Mouse (Mus musculus) left cerebral cortex, postnatal 4 days (tissue): ENCODE results near the gene Camta1. TPM values are rescaled to one million over a fixed set of nuclear protein-coding genes. Genes with fewer than 3 reads are reported as not detected.

Experiments
- DNase-seq: peaks from one replicate; pipeline ENCODE4 v3.0.0-alpha.2; 2022
- intact Hi-C: fragments of 180-260 bp; cut with DNase I; formaldehyde crosslinking; loops from one replicate; pipeline ENCODE4 v1.15.1; 2025
- total RNA-seq, 2 experiments: library from RNA; stranded (reverse); gene quantifications; 2 replicates each; pipeline ENCODE4 v1.2.3; 2021

Camta1 gene
- total RNA-seq, 2 experiments from 2014 or later: 198 to 204 TPM

DNA sequence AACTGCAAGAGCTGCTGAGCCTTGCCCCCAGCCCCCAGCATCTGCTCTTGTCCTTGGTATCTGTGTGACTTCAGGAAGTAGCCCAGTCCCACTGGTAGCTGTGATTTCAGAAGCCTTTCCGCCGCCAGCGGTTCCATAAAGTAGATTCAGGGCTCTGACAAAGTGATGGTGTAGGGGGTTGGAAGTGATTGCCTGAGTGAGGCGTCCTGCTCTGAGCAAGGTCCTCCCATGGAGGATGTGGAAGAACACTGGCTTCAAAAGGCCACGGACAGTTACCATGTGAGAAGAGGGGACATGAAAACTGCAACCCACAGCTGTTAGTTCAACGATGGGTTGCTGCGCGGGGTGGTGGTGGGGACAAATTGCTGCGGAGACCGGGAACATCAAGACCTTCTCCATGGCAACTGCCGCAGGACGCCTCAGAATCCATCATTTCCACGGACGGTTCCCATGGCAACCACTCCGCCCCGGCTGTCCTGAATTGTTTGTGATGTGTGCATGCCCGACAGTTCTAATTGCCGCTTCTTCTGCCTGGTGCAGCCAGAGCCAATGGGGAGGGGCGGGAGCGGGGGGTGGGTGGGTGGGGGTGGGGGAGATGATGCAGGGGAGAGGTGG, 721.2 kb downstream of the Camta1 start:
- DNase-seq: peak; percentile 93
- intact Hi-C loops: loop anchor here (5.0 kb wide), 2 partner anchors 68 to 173 kb away; no protein-coding TSS in a partner anchor

DNA sequence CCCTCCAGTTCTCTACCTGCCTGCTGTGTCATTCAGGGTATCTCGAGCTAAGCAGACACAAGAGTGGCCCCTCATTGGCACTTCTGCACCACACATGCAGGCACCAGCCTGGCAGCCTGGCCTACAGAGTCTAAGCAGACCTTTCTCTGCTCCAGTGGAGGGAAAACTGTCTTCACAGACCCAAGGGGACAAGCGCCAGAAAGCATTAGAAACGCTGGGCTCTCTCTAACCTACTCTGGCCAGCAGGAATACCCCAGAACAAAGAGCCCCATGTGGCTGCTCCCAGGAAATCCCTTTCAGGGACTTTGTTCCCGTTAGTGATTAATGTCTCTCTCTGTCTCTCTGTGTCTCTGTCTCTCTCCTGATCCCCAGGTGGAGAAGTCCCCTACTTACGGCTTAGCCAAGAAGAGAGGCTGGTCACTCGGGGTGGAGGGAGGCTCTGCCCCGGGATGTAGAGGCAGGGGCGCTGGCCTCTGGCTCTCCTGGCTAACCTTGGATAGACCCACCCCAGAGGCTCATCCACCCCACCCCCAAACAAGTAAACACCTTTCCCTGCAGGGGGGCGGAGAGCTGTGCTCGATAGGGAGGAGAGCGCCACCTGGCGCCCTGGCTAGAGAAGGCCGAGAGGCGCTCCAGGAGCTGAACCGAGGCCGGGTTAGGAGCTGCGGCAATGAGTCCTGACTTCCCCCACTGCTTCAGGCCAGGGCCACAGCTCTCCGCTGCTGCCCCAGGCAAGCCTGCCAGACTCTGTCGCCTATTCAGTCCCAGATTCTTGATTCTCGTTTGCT, 722.4 kb downstream of the Camta1 start:
- intact Hi-C loops: loop anchor here (5.0 kb wide), 1 partner anchor 52 kb away; the partner anchor contains the start of gene Gm13090
- DNase-seq: peak; percentile 95

DNA sequence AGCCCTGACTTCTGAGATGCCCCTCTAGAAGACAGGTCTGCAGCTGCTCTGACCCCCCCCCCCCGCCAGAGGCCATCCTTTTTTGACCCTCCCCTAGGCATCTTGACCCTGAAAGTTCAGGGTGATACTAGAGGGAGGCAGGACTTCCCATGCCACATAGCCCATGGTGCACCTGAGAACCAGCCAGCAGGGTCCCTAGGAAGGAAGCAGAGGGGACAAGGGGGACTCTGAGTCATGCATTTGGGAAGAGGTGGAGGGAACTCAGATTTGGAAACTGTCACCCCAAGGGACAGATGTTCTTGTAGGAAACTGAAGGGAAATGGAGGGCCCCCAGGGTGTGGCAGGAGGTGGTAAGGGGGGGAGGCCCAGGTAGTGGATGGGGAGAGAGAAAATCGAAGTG, 723.1 kb downstream of the Camta1 start:
- intact Hi-C loops: loop anchor here (5.0 kb wide), 1 partner anchor 51 kb away; the partner anchor contains the start of gene Gm13090

DNA sequence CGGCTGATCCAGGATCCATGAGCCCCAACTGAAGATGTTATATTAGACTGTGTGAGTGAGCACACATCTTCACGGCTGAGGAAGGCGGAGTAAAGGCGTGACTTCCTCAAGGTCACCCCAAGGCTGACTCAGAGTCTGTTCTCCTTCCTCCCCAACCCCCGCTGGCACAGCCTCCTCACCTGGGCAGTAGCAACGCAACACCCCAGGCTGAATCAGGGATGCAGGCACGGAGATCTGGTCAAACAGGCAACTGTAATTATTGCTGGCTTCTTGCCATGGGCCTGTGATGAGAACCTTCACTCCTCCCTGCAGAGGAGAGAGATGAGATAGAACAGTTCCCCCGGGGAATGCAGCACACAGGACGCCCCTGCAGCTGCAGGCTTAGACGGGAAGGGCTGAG, 723.5 kb downstream of the Camta1 start:
- intact Hi-C loops: loop anchor here (5.0 kb wide), 1 partner anchor 51 kb away; the partner anchor contains the start of gene Gm13090
- no peak for DNase-seq

More for the DNA sequence above, 723.1 kb downstream of the Camta1 start:
- DNase-seq: no peak

DNA sequence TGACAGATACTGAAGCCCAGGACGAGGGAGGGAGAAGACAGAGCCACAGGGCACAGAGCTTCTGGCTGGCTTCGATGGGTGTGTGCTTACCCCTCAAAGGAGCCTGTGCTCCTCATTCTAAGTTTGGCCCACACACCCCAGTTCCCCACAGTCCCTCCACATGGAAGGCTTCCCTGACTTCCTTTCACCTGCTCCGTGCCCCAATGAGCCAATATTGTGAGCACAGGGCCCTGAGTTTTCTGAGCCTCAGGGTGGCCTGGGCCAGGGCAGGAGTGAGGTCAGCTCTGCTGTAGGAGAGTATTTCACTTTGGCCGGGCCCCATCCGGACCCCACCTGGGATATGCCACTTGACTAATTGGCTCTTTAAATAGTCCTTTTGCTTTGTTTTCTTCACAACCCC, 724.0 kb downstream of the Camta1 start:
- intact Hi-C loops: loop anchor here (5.0 kb wide), 1 partner anchor 50 kb away; the partner anchor contains the start of gene Gm13090
- DNase-seq: no peak

DNA sequence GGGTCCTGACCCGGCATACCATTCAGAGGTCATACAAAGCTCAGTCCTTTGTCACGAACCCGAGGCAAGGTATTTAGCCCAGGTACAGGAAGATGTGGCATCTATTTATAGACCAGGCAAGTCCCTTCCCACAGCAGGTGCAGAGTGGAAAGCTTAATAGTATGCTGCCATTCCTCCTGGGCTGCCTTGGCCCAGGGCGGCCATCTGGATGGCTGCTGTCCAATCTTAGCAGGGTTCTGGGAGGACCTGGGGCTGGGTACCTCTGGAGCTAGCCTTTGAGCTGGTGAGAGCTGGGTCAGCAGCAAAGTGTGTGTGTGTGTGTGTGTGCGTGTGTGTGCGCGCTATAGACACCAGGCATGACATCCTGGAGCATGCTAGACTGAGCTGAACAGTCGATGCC, 726.2 kb downstream of the Camta1 start:
- intact Hi-C loops: loop anchor here (5.0 kb wide), 1 partner anchor 48 kb away; the partner anchor contains the start of gene Gm13090
- no peak for DNase-seq

DNA sequence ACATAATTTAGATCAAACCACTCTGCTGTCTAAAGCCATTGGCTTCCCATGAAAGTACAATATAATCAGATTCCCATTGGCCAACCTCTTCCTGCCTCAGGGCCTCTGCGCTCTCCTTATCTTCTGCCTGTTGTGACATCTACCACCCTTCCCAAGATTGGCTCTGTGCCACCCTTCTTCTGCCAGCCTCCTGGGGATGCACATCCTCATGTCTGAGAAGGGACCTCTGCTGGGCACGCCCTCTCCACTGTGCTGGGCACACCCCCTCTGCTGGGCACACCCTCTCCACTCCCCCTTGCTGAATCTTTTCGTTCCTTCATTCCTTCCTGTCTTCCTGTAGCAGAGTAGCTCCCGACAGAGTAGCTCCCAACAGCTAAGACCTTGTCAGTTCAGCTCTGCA, 727.9 kb downstream of the Camta1 start:
- no peak for DNase-seq
- intact Hi-C loops: no loop called here

DNA sequence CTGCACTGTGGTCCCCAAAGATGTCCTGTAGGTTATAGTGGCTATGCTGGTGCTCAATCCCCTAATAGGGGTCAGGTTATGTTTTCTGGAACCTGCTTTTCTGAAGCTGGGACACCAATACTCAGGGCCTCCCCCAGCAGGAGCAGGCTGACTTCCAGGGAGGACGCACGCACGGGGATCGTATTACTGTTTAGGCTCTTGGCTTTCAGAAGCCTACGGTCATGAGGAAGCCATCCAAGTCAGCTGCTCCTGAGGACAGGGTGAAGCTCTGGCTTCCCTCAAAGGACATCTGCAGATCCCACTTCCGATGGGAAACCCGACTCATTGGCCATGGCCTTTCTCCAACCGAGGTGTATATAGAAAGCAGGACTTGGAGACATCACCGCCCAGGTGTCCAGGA, 729.2 kb downstream of the Camta1 start:
- intact Hi-C loops: no loop called here
- no peak for DNase-seq

DNA sequence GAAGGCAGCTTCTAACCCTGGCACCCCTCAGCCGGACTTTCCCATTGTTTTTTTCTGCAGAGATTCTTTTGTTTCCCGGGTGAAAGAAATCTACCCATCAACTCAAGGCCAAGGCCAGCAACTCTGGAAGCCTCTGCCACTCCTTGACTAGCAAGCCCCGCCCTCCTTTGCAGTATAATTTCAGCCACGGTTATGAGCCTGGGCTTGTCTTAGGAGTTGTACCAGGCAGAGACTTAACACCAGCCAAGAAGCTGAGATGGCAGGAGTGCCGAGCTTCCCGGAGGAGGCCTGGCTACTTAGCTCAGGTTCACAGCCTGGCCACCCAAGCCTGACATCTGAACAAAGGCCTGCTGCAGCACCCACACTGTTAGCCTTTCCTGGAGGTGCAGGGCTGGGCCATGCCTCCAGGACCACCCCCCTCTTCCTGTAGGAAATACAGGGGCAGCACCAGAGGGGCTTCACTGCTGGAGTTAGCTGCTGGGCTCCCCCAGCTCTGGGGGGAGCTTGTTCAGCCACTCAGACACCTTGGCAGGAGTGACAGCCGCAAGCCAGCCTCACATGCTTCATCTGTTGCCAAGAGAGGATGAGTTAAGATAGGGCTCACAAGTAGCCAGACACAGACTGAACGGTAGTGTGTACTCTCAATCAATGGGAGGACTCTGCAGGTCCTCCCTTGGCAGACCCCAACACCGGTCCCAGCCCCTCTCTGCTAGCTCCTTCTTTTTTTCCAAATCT, 730.8 kb downstream of the Camta1 start:
- DNase-seq: no peak
- intact Hi-C loops: no loop called here

DNA sequence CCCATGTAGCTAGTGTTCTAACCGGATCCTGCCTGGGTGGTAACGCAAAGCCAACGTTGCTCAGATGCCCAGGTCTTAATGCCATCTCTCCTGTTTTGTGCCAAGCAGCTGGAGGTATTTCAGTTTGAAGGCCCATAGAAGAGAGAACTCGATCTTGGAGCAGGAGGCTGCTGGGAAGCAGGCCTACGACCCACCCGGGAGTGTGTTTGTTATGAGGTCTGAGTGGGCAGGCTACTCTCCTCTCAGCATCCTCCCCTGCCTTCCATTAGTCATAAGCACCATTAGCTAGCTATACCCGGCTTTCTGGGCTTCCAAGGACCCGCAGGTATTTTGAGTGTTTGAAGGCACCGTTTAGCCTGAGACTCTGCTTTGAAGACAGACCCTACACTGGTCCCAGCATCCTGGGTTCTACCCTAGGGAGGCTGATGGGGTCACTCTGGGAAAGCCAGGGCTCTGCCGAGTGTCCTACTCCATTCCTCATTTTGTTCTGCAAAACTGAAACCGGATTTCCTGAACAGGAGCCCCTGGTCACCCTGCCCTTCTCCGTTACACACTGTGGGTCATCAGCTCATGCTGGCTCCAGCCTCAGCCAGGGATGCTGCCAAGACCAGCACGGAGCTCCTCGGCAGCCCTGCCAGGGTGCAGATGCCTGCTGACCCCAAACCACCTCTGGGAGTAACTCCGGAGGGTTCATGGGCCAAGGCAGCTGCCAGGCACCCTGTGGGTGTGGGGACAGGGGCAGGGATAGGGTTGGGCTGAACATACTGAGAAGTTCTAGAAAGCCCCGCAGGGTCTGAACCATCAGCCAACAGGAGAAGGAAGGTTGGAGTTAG, 731.7 kb downstream of the Camta1 start:
- intact Hi-C loops: no loop called here
- DNase-seq: no peak

DNA sequence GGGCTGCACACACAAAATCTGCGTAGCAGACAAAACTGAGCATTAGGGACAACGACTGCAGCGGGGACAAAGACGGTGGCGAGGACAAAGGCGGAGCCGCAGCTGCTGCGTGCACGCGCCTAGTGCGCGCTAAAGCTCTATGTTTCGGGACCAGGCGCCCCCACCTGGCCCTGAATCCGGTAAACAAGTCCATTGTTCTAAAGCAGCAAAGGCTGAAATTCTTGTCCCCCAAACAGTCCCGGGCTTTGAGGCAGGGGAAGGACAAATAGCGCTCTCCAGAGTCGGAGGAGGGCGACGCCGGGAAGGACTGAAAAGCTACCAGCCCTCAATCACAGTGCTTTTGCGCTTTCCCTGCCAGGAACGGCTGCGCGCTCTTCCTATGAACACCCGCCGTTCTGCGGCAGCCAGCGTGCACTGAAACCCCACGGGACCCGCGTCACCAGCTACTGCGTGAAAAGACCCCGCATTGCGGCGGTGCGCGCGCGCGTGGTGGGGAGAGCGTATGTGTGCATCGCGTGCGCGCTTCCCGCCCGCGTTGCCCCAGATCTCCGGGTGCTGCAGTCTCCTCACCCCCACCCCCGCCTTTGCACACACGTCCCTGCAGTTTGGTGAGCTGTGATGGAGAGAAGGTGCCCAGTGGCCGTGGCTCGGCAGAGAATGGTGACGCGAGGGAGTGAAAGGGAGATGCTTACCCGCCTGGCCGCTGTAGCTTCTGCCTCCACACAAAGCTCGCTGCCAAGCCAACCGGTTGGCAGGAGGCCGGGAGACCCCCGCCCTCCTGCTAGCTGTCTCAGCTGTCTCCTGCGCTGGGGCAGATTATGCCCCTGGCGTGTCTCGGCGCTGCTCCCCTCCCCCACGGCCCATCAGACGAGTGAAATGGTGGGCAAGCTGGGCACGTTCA, 732.8 kb downstream of the Camta1 start:
- peak; percentile 94 for DNase-seq
- intact Hi-C loops: no loop called here

DNA sequence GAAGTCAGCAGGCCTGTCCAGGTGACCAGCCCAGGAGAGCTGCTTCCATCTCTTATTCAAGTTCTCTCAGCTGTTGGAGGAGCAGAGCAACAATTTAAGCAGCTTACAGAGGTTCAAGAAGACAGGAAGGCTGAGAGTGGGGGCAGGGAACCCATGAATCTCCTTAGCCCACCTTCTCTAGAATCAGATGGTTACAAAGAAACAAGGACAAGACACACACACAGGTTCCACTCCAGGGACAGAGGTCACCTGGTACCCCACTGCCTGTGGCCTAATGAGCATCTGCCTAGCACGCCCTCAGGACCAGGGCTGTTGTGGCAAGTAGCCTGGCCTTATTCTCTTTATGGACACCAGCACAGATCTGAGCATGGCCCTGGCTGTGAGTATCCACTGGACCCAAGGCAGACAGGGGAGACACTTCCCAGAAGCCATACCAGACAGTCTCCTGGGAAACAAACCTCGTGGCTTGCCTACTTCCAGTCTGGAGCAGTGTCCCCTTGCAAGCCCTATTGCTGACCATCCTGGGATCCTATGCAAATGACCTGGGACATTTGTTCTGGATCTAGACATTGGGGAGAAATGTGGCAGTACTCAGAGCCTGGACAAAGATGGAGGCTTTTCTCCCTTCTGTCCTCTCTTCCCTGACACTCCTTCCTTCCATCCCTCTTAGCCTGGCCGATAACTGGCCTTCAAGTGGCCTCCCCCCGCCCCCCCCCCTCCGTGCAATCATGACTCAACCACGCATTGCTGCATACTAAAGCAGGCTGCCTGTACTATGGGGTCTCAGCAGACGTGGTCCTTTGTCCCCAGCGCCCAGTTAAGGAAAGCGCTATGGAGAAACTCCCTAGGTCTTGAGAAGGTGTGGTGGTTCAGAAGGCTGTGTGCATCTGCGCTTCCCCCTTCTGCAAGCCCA, 733.8 kb downstream of the Camta1 start:
- intact Hi-C loops: no loop called here
- DNase-seq: no peak

DNA sequence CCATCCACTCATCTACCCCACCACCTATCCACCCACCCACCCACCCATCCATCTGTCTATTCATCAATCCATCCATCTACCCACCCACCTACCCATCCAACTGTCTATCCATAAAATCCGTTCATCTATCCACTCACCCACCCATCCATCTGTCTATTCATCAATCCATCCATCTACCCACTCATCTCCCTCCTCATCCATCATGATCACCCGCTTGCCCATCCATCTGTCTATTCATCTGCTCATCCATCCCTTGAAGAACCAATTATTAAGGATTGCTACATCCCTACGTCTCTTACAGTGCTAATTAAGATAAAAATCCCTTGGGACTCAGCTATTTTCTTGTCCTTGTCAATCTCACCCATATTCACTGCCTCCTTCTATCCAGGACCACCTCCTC, 742.8 kb downstream of the Camta1 start:
- intact Hi-C loops: no loop called here
- DNase-seq: no peak

DNA sequence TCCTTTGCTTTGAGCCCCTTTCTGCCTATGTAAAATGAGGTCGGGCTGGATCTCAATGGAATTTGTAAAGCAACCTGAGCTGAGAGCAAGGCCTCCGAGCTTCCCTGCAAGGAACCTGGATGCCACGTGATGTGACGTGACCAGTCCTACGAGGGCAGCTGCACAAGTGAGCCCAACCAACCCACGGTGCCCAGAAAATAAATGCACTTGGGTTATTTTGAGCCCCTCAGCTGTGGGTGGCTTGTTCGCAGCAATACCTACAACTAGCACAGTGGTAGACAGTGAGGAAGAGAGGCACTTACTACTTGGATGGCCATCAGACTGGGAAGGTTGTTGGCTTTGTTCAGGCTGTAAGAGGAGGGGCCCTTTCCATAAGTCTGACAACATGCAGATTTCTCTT, 747.1 kb downstream of the Camta1 start:
- DNase-seq: no peak

DNA sequence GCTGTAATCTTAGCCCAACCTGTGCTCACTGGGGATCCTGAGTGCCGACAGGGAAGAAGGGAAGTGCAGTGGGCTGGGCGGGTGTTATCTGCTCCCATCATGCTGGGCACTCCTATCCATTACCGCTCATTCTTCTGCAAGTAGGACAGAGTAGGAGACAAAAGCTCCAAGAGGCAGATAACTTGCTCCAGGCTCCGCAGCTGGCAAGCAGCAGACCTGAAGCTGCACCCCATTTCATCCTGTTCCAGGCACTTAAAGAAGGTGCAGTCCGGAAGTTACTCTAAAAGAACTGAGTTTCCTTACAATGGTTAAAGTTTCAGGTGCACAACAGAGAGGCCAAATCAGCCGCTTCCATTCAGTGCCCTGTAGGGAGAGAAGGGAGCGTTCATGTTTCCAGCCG, 750.5 kb downstream of the Camta1 start:
- no peak for DNase-seq
- intact Hi-C loops: no loop called here

More for the DNA sequence above, 747.1 kb downstream of the Camta1 start:
- intact Hi-C loops: no loop called here

DNA sequence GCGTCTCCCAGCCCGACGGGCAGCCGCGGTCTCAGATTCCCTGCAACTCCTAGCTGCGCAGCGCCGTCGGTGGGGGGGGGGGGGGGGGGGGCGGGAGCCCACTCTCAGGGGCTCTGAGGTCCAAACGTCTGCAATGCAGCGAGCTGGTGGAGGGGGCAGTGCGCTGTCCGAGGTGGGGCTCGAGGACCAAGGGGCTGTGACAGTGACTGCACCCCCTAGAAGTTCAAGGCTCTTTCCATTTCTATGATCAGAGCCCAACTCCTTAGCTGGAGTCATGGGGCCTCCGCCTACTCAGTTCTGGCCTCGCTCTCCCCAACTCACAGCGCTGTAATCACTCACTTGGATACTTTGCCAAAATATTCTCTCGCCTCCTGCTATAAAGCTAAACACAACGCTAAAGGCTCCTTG, 752.8 kb downstream of the Camta1 start:
- no peak for DNase-seq
- intact Hi-C loops: no loop called here

DNA sequence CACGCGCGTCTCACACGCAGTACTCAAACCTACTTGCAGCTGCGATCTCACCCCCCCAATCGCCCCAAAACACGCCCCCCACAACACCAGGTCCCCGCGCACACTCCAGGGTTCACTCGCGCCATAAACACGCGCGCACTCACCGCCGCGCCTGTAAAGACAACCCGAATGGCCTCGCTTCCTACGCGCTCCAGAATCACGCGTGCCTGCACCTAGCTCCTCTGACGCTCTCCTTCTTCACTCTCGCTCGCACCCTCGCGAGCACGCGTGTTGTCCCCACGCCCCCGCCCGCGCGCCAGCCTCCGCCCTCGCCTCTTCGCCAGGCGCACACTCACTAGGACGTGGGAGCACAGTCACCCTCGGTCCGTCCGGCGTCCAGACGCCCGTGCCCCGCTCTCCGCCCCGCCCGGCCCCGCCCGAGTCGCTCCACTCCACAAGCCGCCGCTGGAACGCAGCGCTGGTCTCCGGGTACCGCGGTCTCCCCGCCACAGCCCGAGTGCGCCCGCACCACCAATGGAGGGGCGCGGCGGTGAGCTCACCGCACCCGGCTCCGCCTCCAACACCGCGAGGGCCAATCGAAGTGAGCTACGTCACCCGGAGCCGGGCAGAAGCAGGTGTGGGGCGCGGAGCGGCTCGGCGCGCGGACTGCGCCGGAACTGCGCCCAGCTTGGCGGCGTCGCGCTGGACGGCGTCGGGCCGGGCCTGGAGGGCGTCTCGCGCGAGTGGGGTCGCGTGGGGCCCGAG, 753.5 kb downstream of the Camta1 start:
- intact Hi-C loops: no loop called here
- peak; percentile 96 for DNase-seq
